Mouse (Mus musculus): ENCODE results near the gene Rnf213. TPM values are rescaled to one million over a fixed set of nuclear protein-coding genes. Genes with fewer than 3 reads are reported as not detected.

Rnf213 gene
- polyA plus RNA-seq, 1 experiment from 2014 or later, result 3.2 TPM

DNA sequence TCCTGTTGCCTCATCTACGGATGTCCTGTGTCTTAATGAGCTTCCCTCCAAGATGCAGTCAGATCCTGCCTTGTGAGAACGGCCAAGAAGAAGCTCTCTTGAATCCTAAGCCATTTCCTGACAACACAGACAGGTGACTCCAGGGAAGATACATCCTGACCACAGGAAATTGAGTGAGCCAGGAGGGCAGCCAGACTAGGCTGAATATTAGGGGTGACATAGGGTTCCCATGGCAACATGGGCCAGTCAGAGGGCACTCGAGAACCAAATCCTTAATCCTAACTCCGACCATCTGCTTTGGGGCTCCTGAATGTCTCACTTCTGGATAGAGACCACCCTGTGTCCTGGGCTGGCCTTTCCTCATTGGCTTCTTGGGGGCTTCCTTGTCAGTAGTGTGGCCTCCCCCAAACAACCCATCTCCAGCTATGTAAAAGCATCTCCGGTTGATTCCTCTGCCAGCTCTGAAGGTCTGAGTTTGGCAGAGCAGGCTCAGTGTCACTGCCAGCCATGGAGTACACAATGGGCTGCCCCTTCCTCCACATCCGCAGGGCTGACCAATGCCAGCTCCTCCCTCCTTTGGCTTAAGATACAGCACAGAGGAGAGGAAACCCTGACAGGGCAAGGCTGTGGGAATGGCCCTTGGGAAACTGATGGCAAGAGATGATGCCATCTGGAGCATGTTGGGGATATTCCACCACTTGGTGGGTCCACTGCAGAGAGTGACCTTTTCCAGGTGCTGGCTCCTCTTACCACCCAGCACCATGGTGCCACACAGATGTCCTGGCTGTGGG is 129.2 kb downstream of the Rnf213 start:
- no peak for ATAC-seq (ENCODE audit: low FRiP score, low TSS enrichment)
- Histone ChIP-seq H3K36me3 (ENCODE audit: control insufficient read depth, insufficient read depth, low read length) (no peaks in the 10 kb centered on the region), H3K9me3 (ENCODE audit: control insufficient read depth, low read length) (no peaks in the 10 kb centered on the region), H3K9ac (replicated peaks; ENCODE audit: low read length) (no peak overlapping the region), H3K4me1 (ENCODE audit: control insufficient read depth, insufficient read depth, low read length) (peaks cover 6% of the 10 kb centered on the region; the same call in 1 of the 2 replicates), H3K27me3 (ENCODE audit: control insufficient read depth, insufficient read depth, low read length) (no peaks in the 10 kb centered on the region), H3K27ac (replicated peaks; ENCODE audit: low read depth, low read length) (no peak overlapping the region), H3K4me2 (ENCODE audit: low read length) (no peak overlapping the region), H3K4me3 (replicated peaks; ENCODE audit: low read depth, low read length) (no peak overlapping the region)
- WGBS, result 73% methylated on average over 6 of the region's 6 CpGs
- no peak for DNase-seq

- H3K27me3 ChIP-seq (ENCODE audit: control insufficient read depth, insufficient read depth, low read length), result no peaks in the 10 kb centered on the region
- WGBS, result 78% methylated on average over 8 of the region's 8 CpGs
- DNase-seq (no peak), ATAC-seq (ENCODE audit: low FRiP score, low TSS enrichment) (no peak)
- no peaks in the 10 kb centered on the region for H3K36me3 ChIP-seq (ENCODE audit: control insufficient read depth, insufficient read depth, low read length)
- H3K9ac ChIP-seq (replicated peaks; ENCODE audit: low read length), result no peak overlapping the region
- no peak overlapping the region for H3K4me2 ChIP-seq (ENCODE audit: low read length)
- no peak overlapping the region for H3K4me3 ChIP-seq (replicated peaks; ENCODE audit: low read depth, low read length)
- peaks cover 5% of the 10 kb centered on the region; the same call in 1 of the 2 replicates for H3K4me1 ChIP-seq (ENCODE audit: control insufficient read depth, insufficient read depth, low read length)
- no peak overlapping the region for H3K27ac ChIP-seq (replicated peaks; ENCODE audit: low read depth, low read length)
- no peaks in the 10 kb centered on the region for H3K9me3 ChIP-seq (ENCODE audit: control insufficient read depth, low read length)
These were observed 129.9 kb downstream of the Rnf213 start for GRCm38 (mm10) chr11:119522779-119523178.

- DNase-seq, result no peak
- Histone ChIP-seq H3K36me3 (ENCODE audit: control insufficient read depth, insufficient read depth, low read length) (no peaks in the 10 kb centered on the region), H3K4me2 (ENCODE audit: low read length) (no peak overlapping the region), H3K9ac (replicated peaks; ENCODE audit: low read length) (no peak overlapping the region), H3K4me1 (ENCODE audit: control insufficient read depth, insufficient read depth, low read length) (peaks cover 5% of the 10 kb centered on the region; the same call in 1 of the 2 replicates), H3K27me3 (ENCODE audit: control insufficient read depth, insufficient read depth, low read length) (no peaks in the 10 kb centered on the region), H3K4me3 (replicated peaks; ENCODE audit: low read depth, low read length) (no peak overlapping the region), H3K9me3 (ENCODE audit: control insufficient read depth, low read length) (no peaks in the 10 kb centered on the region), H3K27ac (replicated peaks; ENCODE audit: low read depth, low read length) (no peak overlapping the region)
- ATAC-seq (ENCODE audit: low FRiP score, low TSS enrichment), result no peak
- 92% methylated on average over 3 of the region's 3 CpGs for WGBS
These were observed 130.5 kb downstream of the Rnf213 start for GRCm38 (mm10) chr11:119523392-119523791.

DNA sequence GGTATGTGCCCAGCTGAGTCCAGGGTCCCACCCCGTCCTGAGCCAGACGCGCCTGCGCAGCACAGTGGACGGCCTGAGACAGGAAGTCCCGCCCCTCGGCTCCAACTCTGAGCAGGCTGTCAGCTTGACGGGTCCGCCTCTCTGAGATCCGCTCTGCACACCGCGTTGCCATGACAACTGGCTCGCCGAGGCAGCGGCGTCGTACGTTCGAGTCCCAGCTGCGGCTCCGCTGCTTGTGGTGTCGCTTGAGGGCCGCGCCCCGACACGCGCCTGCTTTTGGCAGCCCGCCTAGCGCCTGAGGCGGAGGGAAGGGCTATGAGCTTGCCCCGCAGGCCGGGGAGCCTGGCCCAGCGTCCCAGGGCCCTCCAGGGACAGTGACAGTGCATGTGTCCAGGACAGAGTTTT is 131.6 kb downstream of the Rnf213 start:
- H3K4me3 ChIP-seq (replicated peaks; ENCODE audit: low read depth, low read length), result peak overlapping the region; percentile 32
- H3K27ac ChIP-seq (replicated peaks; ENCODE audit: low read depth, low read length), result peak overlapping the region; percentile 49; the same call in 1 of the 2 replicates
- ATAC-seq (ENCODE audit: low FRiP score, low TSS enrichment) (peak; percentile 92), DNase-seq (peak; percentile 97)
- H3K36me3 ChIP-seq (ENCODE audit: control insufficient read depth, insufficient read depth, low read length), result no peaks in the 10 kb centered on the region
- H3K27me3 ChIP-seq (ENCODE audit: control insufficient read depth, insufficient read depth, low read length), result no peaks in the 10 kb centered on the region
- peak overlapping the region; percentile 43; the same call in 1 of the 2 replicates for H3K9ac ChIP-seq (replicated peaks; ENCODE audit: low read length)
- 2% methylated on average over 33 of the region's 33 CpGs for WGBS
- no peaks in the 10 kb centered on the region for H3K9me3 ChIP-seq (ENCODE audit: control insufficient read depth, low read length)
- H3K4me1 ChIP-seq (ENCODE audit: control insufficient read depth, insufficient read depth, low read length), result peaks cover 5% of the 10 kb centered on the region; the same call in 1 of the 2 replicates
- peak overlapping the region; percentile 57 for H3K4me2 ChIP-seq (ENCODE audit: low read length)

DNA sequence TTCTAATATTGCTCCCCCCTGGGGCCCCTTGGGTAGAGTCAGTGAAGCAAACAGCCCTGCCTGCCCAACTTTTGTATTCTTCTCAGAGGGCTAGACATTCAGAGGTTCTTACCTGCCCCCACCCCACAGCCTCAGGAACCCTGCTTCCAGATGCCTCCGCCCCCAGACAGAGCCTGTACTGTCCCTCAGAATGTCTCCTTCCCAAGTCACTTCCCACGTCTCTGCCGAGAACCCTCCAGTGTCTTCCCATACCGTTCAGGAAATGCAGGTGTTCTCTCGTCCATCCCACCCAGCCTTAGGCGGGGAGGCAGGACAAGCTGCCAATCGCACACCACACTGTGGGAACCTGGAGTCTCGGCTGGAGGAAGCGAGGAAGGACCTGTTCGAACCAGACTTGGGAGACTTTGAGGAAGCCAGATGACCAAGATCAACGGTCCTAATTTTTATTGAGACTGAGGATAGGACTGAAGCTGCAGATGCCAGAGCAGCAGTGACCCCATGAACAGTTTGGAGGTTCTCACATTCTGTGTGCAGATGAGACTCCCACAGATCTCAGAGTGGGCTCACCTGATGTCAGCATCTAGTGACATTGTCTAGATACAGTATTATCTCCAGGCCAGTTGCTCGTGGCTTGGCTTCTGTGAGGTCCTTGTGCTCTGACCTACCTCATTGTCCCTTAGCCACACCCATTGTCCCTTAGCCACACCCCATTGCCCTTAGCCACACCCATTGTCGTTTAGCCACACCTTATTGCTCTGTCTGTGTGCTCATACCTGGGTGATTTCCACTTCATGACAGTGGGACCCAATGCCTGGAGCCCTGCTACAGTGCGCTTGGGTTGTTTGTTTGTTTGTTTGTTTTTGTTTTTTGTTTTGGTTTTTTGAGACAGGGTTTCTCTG is 133.4 kb downstream of the Rnf213 start:
- Histone ChIP-seq H3K4me2 (ENCODE audit: low read length) (no peak overlapping the region), H3K36me3 (ENCODE audit: control insufficient read depth, insufficient read depth, low read length) (no peaks in the 10 kb centered on the region), H3K27ac (replicated peaks; ENCODE audit: low read depth, low read length) (no peak overlapping the region), H3K9ac (replicated peaks; ENCODE audit: low read length) (no peak overlapping the region), H3K4me1 (ENCODE audit: control insufficient read depth, insufficient read depth, low read length) (peaks cover 5% of the 10 kb centered on the region; the same call in 1 of the 2 replicates), H3K27me3 (ENCODE audit: control insufficient read depth, insufficient read depth, low read length) (no peaks in the 10 kb centered on the region), H3K9me3 (ENCODE audit: control insufficient read depth, low read length) (no peaks in the 10 kb centered on the region), H3K4me3 (replicated peaks; ENCODE audit: low read depth, low read length) (no peak overlapping the region)
- ATAC-seq (ENCODE audit: low FRiP score, low TSS enrichment) (no peak), DNase-seq (no peak)
- WGBS, result 83% methylated on average over 14 of the region's 14 CpGs

GRCm38 (mm10) chr11:119528930-119529329 is 136.0 kb downstream of the Rnf213 start:
- no peak for DNase-seq
- WGBS, result 59% methylated on average over 11 of the region's 11 CpGs
- no peak for ATAC-seq (ENCODE audit: low FRiP score, low TSS enrichment)
- Histone ChIP-seq H3K36me3 (ENCODE audit: control insufficient read depth, insufficient read depth, low read length) (no peaks in the 10 kb centered on the region), H3K27ac (replicated peaks; ENCODE audit: low read depth, low read length) (no peak overlapping the region), H3K9ac (replicated peaks; ENCODE audit: low read length) (no peak overlapping the region), H3K4me2 (ENCODE audit: low read length) (no peak overlapping the region), H3K4me1 (ENCODE audit: control insufficient read depth, insufficient read depth, low read length) (peaks cover 5% of the 10 kb centered on the region; the same call in 1 of the 2 replicates), H3K27me3 (ENCODE audit: control insufficient read depth, insufficient read depth, low read length) (no peaks in the 10 kb centered on the region), H3K9me3 (ENCODE audit: control insufficient read depth, low read length) (no peaks in the 10 kb centered on the region), H3K4me3 (replicated peaks; ENCODE audit: low read depth, low read length) (no peak overlapping the region)

GRCm38 (mm10) chr11:119532460-119532859 is 139.6 kb downstream of the Rnf213 start:
- no peak overlapping the region for H3K27ac ChIP-seq (replicated peaks; ENCODE audit: low read depth, low read length)
- H3K4me1 ChIP-seq (ENCODE audit: control insufficient read depth, insufficient read depth, low read length), result no peaks in the 10 kb centered on the region
- H3K36me3 ChIP-seq (ENCODE audit: control insufficient read depth, insufficient read depth, low read length), result no peaks in the 10 kb centered on the region
- WGBS, result 56% methylated on average over 8 of the region's 8 CpGs
- ATAC-seq (ENCODE audit: low FRiP score, low TSS enrichment), result no peak
- DNase-seq, result peak; percentile 9
- no peaks in the 10 kb centered on the region for H3K27me3 ChIP-seq (ENCODE audit: control insufficient read depth, insufficient read depth, low read length)
- H3K4me3 ChIP-seq (replicated peaks; ENCODE audit: low read depth, low read length), result no peak overlapping the region
- no peaks in the 10 kb centered on the region for H3K9me3 ChIP-seq (ENCODE audit: control insufficient read depth, low read length)
- no peak overlapping the region for H3K9ac ChIP-seq (replicated peaks; ENCODE audit: low read length)
- no peak overlapping the region for H3K4me2 ChIP-seq (ENCODE audit: low read length)

DNA sequence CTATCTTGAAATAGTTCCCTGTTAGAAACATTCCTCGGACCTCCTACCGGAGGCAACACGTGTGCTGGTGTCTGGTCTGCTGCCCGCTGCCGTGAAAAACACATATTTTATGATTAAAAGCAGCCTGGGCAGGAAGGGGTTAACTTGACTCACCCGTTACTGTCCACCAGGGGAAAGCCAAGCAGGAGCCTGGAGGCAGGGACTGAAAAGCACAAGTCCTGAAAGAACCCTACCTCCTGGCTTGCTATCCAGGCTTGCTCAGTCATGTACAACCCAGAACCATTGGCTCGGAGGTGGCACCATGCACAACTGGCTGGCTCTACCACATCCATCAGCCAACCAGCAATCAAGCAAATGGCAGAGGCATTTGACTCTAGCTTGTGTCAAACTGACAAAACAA is 140.8 kb downstream of the Rnf213 start:
- H3K36me3 ChIP-seq (ENCODE audit: control insufficient read depth, insufficient read depth, low read length), result no peaks in the 10 kb centered on the region
- H3K4me3 ChIP-seq (replicated peaks; ENCODE audit: low read depth, low read length), result no peak overlapping the region
- no peak overlapping the region for H3K4me2 ChIP-seq (ENCODE audit: low read length)
- no peak overlapping the region for H3K9ac ChIP-seq (replicated peaks; ENCODE audit: low read length)
- DNase-seq, result no peak
- ATAC-seq (ENCODE audit: low FRiP score, low TSS enrichment), result no peak
- H3K27me3 ChIP-seq (ENCODE audit: control insufficient read depth, insufficient read depth, low read length), result no peaks in the 10 kb centered on the region
- no peak overlapping the region for H3K27ac ChIP-seq (replicated peaks; ENCODE audit: low read depth, low read length)
- 71% methylated on average over 7 of the region's 7 CpGs for WGBS
- H3K9me3 ChIP-seq (ENCODE audit: control insufficient read depth, low read length), result no peaks in the 10 kb centered on the region
- no peaks in the 10 kb centered on the region for H3K4me1 ChIP-seq (ENCODE audit: control insufficient read depth, insufficient read depth, low read length)
